Mouse (Mus musculus): ENCODE results near the gene Efcab2. TPM values are rescaled to one million over a fixed set of nuclear protein-coding genes. Genes with fewer than 3 reads are reported as not detected.

Efcab2 gene
- polyA plus RNA-seq, 1 experiment from 2014 or later = 4.1 TPM

DNA sequence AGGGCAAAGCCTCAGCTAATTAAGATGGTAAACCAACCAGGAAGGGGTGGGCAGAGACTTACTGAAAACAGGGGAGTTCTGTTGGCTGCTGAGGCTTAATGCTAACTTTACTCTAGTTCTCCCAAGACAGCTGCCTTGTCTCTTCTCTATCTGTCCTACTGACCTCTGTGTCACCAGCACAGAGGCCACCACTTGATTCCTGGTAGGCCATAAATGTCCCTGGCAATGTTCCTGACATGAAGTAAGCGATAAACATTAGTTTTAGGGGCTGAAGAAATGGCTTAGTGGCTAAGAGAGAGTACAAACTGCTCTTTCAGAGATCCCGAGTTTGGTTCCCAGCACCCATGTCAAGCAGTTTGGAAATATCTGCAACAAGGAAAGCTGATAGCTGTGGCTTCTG lies 29.0 kb upstream of the Efcab2 start:
- H3K36me3 ChIP-seq = no peaks in the 10 kb centered on the region
- H3K4me3 ChIP-seq = no peak overlapping the region
- no peak overlapping the region for H3K27ac ChIP-seq
- WGBS = 80% methylated on average over 2 of the region's 2 CpGs
- H3K9me3 ChIP-seq = no peaks in the 10 kb centered on the region
- no peak overlapping the region for H3K4me2 ChIP-seq
- ATAC-seq (ENCODE audit: insufficient number of reproducible peaks, insufficient read depth, low FRiP score, low TSS enrichment, low read depth) = no peak
- H3K27me3 ChIP-seq = no peaks in the 10 kb centered on the region
- H3K9ac ChIP-seq = no peak overlapping the region
- no peaks in the 10 kb centered on the region for H3K4me1 ChIP-seq

DNA sequence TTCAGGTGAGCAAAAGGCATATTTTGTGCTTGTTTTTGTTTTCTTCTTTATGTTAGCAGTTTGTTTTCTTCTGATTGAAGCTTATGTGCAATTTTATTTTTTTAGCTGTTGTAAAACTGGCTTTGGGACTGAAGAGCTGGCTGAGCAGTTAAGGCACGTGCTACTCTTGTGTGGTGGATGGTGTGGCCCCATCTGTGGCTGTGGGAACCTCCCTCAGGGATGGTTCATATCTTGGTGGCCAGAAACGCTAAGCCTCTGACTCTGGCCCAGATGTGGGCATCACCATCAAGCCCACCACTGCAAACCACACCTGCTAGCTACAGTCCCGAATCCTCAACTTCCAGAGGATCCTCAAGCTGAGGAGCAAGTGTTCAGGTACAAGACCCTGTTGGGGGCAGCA lies 27.8 kb upstream of the Efcab2 start:
- Histone ChIP-seq H3K9ac (no peak overlapping the region), H3K4me3 (no peak overlapping the region), H3K27me3 (no peaks in the 10 kb centered on the region), H3K4me2 (no peak overlapping the region), H3K9me3 (no peaks in the 10 kb centered on the region), H3K27ac (no peak overlapping the region), H3K4me1 (no peaks in the 10 kb centered on the region), H3K36me3 (no peaks in the 10 kb centered on the region)
- 77% methylated on average over 3 of the region's 3 CpGs for WGBS
- no peak for ATAC-seq (ENCODE audit: insufficient number of reproducible peaks, insufficient read depth, low FRiP score, low TSS enrichment, low read depth)

DNA sequence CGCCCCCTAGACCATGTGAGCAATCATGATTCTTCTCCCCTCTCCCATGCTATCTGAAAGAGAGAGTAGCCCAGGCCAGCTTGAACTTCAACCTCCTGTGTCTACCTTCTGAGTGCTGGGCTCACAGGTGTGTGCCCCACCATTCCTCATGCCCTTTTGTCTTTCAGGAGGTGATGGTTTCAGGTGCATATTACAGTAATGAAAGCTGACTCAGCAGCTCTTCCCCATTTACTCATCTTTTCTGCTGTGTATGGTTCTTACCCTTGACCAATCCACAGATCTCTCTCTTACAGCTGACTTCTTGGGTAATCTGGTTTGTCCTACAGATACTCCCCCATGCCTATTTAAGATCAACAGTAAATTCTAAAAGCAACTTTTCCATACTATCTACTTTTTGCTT lies 26.7 kb upstream of the Efcab2 start:
- no peak for ATAC-seq (ENCODE audit: insufficient number of reproducible peaks, insufficient read depth, low FRiP score, low TSS enrichment, low read depth)
- Histone ChIP-seq H3K4me3 (no peak overlapping the region), H3K36me3 (no peaks in the 10 kb centered on the region), H3K4me2 (no peak overlapping the region), H3K27ac (no peak overlapping the region), H3K27me3 (no peaks in the 10 kb centered on the region), H3K9ac (no peak overlapping the region), H3K9me3 (no peaks in the 10 kb centered on the region), H3K4me1 (no peaks in the 10 kb centered on the region)
- WGBS = 74% methylated on average over 1 of the region's 1 CpGs

DNA sequence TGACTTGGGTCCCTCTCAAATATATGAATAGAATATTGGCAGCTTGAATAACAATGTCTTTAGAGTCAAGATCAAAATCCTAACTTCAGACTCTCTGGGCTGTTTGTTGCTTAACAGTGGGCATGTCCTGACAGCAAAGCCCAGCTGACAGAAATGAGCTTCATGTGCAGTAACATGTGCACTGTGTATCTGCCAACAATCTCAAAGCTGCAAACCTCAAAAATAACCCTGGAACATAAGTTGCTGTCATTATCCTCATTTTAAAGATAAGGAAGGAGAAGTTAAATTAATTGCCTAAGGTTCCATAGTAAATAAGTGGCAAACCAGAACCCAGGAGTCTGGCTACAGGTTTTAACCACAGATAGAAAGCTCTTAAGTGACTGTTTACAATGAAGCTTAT lies 23.7 kb upstream of the Efcab2 start:
- no peaks in the 10 kb centered on the region for H3K9me3 ChIP-seq
- no peaks in the 10 kb centered on the region for H3K4me1 ChIP-seq
- ATAC-seq (ENCODE audit: insufficient number of reproducible peaks, insufficient read depth, low FRiP score, low TSS enrichment, low read depth) = no peak
- no peaks in the 10 kb centered on the region for H3K27me3 ChIP-seq
- H3K4me2 ChIP-seq = no peak overlapping the region
- no peaks in the 10 kb centered on the region for H3K36me3 ChIP-seq
- no peak overlapping the region for H3K27ac ChIP-seq
- no peak overlapping the region for H3K9ac ChIP-seq
- no peak overlapping the region for H3K4me3 ChIP-seq

GRCm38 (mm10) chr1:178388802-178389201 lies 17.1 kb upstream of the Efcab2 start:
- Histone ChIP-seq H3K9me3 (no peaks in the 10 kb centered on the region), H3K27me3 (no peaks in the 10 kb centered on the region), H3K9ac (no peak overlapping the region), H3K27ac (no peak overlapping the region), H3K4me1 (no peaks in the 10 kb centered on the region), H3K4me3 (no peak overlapping the region), H3K36me3 (no peaks in the 10 kb centered on the region), H3K4me2 (no peak overlapping the region)
- no peak for ATAC-seq (ENCODE audit: insufficient number of reproducible peaks, insufficient read depth, low FRiP score, low TSS enrichment, low read depth)
- 69% methylated on average over 4 of the region's 4 CpGs for WGBS

- Histone ChIP-seq H3K9me3 (no peaks in the 10 kb centered on the region), H3K4me2 (no peak overlapping the region), H3K9ac (no peak overlapping the region), H3K4me3 (no peak overlapping the region), H3K36me3 (no peaks in the 10 kb centered on the region), H3K27ac (no peak overlapping the region), H3K27me3 (no peaks in the 10 kb centered on the region), H3K4me1 (no peaks in the 10 kb centered on the region)
- ATAC-seq (ENCODE audit: insufficient number of reproducible peaks, insufficient read depth, low FRiP score, low TSS enrichment, low read depth) = no peak
- 71% methylated on average over 2 of the region's 2 CpGs for WGBS
These were observed 16.5 kb upstream of the Efcab2 start for GRCm38 (mm10) chr1:178389401-178389800.

DNA sequence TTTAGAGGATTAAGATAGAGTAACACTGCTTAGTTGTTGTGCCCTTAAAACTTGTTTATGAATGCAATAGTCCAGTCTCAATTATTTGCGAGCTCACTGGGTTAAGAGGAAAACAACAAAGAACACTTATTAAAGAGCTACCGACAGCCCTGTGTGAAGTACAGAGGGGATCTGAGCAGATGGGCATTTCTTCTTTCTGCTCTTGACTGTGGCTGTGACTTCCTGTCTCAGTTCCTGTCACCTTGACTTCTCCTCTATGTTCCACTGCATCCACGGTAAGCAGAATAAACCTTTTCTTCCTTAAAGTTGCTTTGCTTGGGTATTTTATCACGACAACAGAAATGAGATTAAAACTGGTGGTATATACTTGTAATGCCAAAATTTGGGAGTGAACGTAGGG lies 12.9 kb upstream of the Efcab2 start:
- H3K4me1 ChIP-seq = no peaks in the 10 kb centered on the region
- H3K27ac ChIP-seq = no peak overlapping the region
- H3K9ac ChIP-seq = no peak overlapping the region
- H3K9me3 ChIP-seq = no peaks in the 10 kb centered on the region
- H3K36me3 ChIP-seq = no peaks in the 10 kb centered on the region
- 74% methylated on average over 5 of the region's 5 CpGs for WGBS
- H3K4me3 ChIP-seq = no peak overlapping the region
- H3K27me3 ChIP-seq = no peaks in the 10 kb centered on the region
- ATAC-seq (ENCODE audit: insufficient number of reproducible peaks, insufficient read depth, low FRiP score, low TSS enrichment, low read depth) = no peak
- H3K4me2 ChIP-seq = no peak overlapping the region

- no peaks in the 10 kb centered on the region for H3K36me3 ChIP-seq
- H3K9ac ChIP-seq = no peak overlapping the region
- H3K4me2 ChIP-seq = no peak overlapping the region
- no peak overlapping the region for H3K4me3 ChIP-seq
- H3K4me1 ChIP-seq = no peaks in the 10 kb centered on the region
- WGBS = 88% methylated on average over 6 of the region's 6 CpGs
- H3K9me3 ChIP-seq = no peaks in the 10 kb centered on the region
- ATAC-seq (ENCODE audit: insufficient number of reproducible peaks, insufficient read depth, low FRiP score, low TSS enrichment, low read depth) = no peak
- H3K27ac ChIP-seq = no peak overlapping the region
- no peaks in the 10 kb centered on the region for H3K27me3 ChIP-seq
These were observed 10.8 kb upstream of the Efcab2 start for GRCm38 (mm10) chr1:178395091-178395490.

- H3K27me3 ChIP-seq = no peaks in the 10 kb centered on the region
- WGBS = 70% methylated on average over 4 of the region's 4 CpGs
- no peak overlapping the region for H3K9ac ChIP-seq
- H3K4me1 ChIP-seq = peaks cover 11% of the 10 kb centered on the region
- no peak overlapping the region for H3K4me3 ChIP-seq
- H3K27ac ChIP-seq = no peak overlapping the region
- no peak overlapping the region for H3K4me2 ChIP-seq
- H3K9me3 ChIP-seq = no peaks in the 10 kb centered on the region
- no peaks in the 10 kb centered on the region for H3K36me3 ChIP-seq
- no peak for ATAC-seq (ENCODE audit: insufficient number of reproducible peaks, insufficient read depth, low FRiP score, low TSS enrichment, low read depth)
These were observed 9.5 kb upstream of the Efcab2 start for GRCm38 (mm10) chr1:178396383-178396782.

DNA sequence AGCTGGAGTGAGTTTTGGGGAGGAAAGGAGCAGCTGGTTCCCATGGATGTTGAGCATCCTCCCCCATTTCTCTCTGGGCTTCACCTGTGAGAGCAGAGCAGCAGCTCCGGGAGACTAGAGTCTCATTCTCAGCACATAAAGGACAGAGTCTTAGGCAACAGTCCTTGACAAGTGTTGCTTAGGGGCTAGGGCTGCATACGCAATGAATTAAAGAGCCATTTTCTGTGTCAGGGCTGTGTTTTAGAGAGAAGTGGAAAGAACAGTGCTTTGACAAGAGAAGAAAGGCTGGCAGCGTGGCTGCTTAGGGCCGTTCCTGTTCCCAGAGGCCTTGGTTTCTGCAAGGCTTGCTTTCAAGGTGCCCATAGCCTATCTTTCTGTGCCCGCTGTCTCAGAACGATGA lies 6.0 kb upstream of the Efcab2 start:
- Histone ChIP-seq H3K4me3 (no peak overlapping the region), H3K4me2 (no peak overlapping the region), H3K27ac (no peak overlapping the region), H3K4me1 (peaks cover 11% of the 10 kb centered on the region), H3K9me3 (no peaks in the 10 kb centered on the region), H3K27me3 (no peaks in the 10 kb centered on the region), H3K36me3 (no peaks in the 10 kb centered on the region), H3K9ac (no peak overlapping the region)
- no peak for ATAC-seq (ENCODE audit: insufficient number of reproducible peaks, insufficient read depth, low FRiP score, low TSS enrichment, low read depth)
- WGBS = 81% methylated on average over 6 of the region's 6 CpGs

- Histone ChIP-seq H3K27me3 (no peaks in the 10 kb centered on the region), H3K4me2 (no peak overlapping the region), H3K27ac (no peak overlapping the region; the same call in 1 of the 2 replicates), H3K9me3 (no peaks in the 10 kb centered on the region), H3K4me1 (peaks cover 11% of the 10 kb centered on the region), H3K9ac (0 out of 2 replicates have a peak overlapping the region, but pooled peaks have one; percentile 3), H3K36me3 (no peaks in the 10 kb centered on the region), H3K4me3 (no peak overlapping the region)
- no peak for ATAC-seq (ENCODE audit: insufficient number of reproducible peaks, insufficient read depth, low FRiP score, low TSS enrichment, low read depth)
- 42% methylated on average over 7 of the region's 7 CpGs for WGBS
These were observed 5.2 kb upstream of the Efcab2 start for GRCm38 (mm10) chr1:178400652-178401051.

DNA sequence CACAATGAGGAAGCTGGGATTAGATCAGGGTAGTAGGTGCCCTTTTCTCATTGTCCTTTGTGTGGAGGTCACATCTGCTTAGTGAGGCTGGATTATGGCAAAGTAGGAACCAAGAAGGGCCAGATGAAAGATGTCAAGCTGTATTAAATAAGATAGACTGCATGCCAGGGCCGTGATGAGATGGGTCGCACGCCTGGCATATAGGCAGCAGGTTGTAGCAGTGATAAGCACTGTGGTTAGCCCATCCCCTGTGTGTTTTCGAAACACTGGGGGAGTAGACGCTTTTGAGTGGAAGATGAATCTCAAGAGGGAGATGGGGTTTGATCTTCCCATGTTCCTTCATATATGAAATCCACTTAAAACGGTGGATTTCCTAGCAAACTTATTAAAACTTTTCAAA lies 3.9 kb upstream of the Efcab2 start:
- no peak for ATAC-seq (ENCODE audit: insufficient number of reproducible peaks, insufficient read depth, low FRiP score, low TSS enrichment, low read depth)
- no peaks in the 10 kb centered on the region for H3K9me3 ChIP-seq
- 91% methylated on average over 6 of the region's 6 CpGs for WGBS
- H3K27me3 ChIP-seq = no peaks in the 10 kb centered on the region
- no peaks in the 10 kb centered on the region for H3K36me3 ChIP-seq
- no peak overlapping the region for H3K9ac ChIP-seq
- no peak overlapping the region for H3K27ac ChIP-seq
- H3K4me2 ChIP-seq = no peak overlapping the region
- no peak overlapping the region for H3K4me3 ChIP-seq
- H3K4me1 ChIP-seq = peaks cover 11% of the 10 kb centered on the region

GRCm38 (mm10) chr1:178405445-178405911 lies 407 bp upstream of the Efcab2 start:
- Histone ChIP-seq H3K9ac (peak overlapping the region; percentile 97), H3K4me2 (peak overlapping the region; percentile 64), H3K27ac (peak overlapping the region; percentile 100), H3K36me3 (no peaks in the 10 kb centered on the region), H3K9me3 (no peaks in the 10 kb centered on the region), H3K4me1 (peaks cover 8% of the 10 kb centered on the region), H3K27me3 (no peaks in the 10 kb centered on the region), H3K4me3 (peak overlapping the region; percentile 62)
- ATAC-seq (ENCODE audit: insufficient number of reproducible peaks, insufficient read depth, low FRiP score, low TSS enrichment, low read depth) = peak; percentile 53; the same call in 1 of the 2 replicates
- under 1% methylated on average over 23 of the region's 23 CpGs for WGBS
